Mouse (Mus musculus): ENCODE measurements around the gene Rhox12. TPM values are rescaled to one million over a fixed set of nuclear protein-coding genes. Genes with fewer than 3 reads are reported as not detected.

The Rhox12 gene
- total and polyA plus RNA-seq, 3 experiments = not detected

DNA sequence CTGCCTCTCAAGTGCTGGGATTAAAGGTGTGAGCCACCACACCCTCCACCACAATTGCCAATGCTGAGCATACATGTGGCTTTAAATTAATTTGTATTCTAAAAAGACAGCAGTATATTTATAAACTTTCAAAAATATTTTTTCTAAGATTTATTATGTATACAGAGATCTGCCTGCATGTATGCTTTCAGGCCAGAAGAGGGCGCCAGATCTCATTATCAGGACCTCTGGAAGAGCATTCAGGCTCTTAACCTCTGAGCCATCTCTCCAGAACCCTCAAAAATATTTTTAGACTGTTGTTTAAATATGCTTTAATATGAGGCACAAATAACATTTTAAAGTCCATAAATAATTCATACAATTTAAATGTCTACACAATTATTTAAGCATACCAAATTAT, 49.2 kb downstream of the Rhox12 start (continued):
- TF ChIP-seq JUND (IDR thresholded peaks at IDR 0.05; ENCODE audit: low read depth, low read length) = no peak
- no peak for TF ChIP-seq USF1 (IDR thresholded peaks at IDR 0.05; ENCODE audit: low read depth, low read length)
- TF ChIP-seq POLR2AphosphoS5 (IDR thresholded peaks at IDR 0.05; ENCODE audit: borderline replicate concordance, low read depth, low read length) = no peak
- TF ChIP-seq CTCF (IDR thresholded peaks at IDR 0.05 in 2 of 3, conservative IDR thresholded peaks at IDR 0.05 in 1 of 3; ENCODE audit: control insufficient read depth in 1 of 3, insufficient read depth in 1 of 3, low read depth in 2 of 3, low read length in 3 of 3, poor library complexity in 1 of 3, severe bottlenecking in 1 of 3) = peak; percentile 41 to 52 (median 48)
- no peak for TF ChIP-seq ELF1 (IDR thresholded peaks at IDR 0.05; ENCODE audit: low read depth, low read length)
- TF ChIP-seq GATA1 (IDR thresholded peaks at IDR 0.05; ENCODE audit: low read depth, low read length) = no peak
- TF ChIP-seq MAFK (IDR thresholded peaks at IDR 0.05; ENCODE audit: borderline replicate concordance, low read depth, low read length) = no peak
- TF ChIP-seq E2F4 (IDR thresholded peaks at IDR 0.05; ENCODE audit: borderline replicate concordance, low read depth, low read length) = no peak
- no peak for TF ChIP-seq SIN3A (IDR thresholded peaks at IDR 0.05; ENCODE audit: low read length)
- TF ChIP-seq EP300 (IDR thresholded peaks at IDR 0.05; ENCODE audit: low read depth in 1 of 2, low read length in 2 of 2) = no peak
- peak; percentile 35; the same call in 1 of the 2 replicates for TF ChIP-seq SMC3 (IDR thresholded peaks at IDR 0.05; ENCODE audit: low read depth, low read length)
- no peak for TF ChIP-seq ZNF384 (IDR thresholded peaks at IDR 0.05; ENCODE audit: low read depth, low read length)
- no peak for TF ChIP-seq ZMIZ1 (IDR thresholded peaks at IDR 0.05; ENCODE audit: low read depth, low read length)
- no peak for TF ChIP-seq ETS1 (IDR thresholded peaks at IDR 0.05; ENCODE audit: low read depth, low read length)

Other genes with a start within 250 kb of the Rhox12 start
- not detected in 2 replicates for gene Rhox8, start 232.0 kb downstream of the Rhox12 start, total RNA-seq (2012; rRNA removed)
- not detected for gene Rhox8, start 232.0 kb downstream of the Rhox12 start, polyA plus RNA-seq (2012; ENCODE audit: insufficient read depth in 1 of 2, insufficient read length in 2 of 2, low read depth in 1 of 2, low replicate concordance in 2 of 2, missing spikeins in 1 of 2)
- gene Rhox7b, start 213.7 kb downstream of the Rhox12 start, total RNA-seq (2012; rRNA removed) = not detected in 2 replicates
- not detected for gene Rhox7b, start 213.7 kb downstream of the Rhox12 start, polyA plus RNA-seq (2012; ENCODE audit: insufficient read depth in 1 of 2, insufficient read length in 2 of 2, low read depth in 1 of 2, low replicate concordance in 2 of 2, missing spikeins in 1 of 2)
- not detected in 2 replicates for gene Rhox9, start 209.1 kb downstream of the Rhox12 start, total RNA-seq (2012; rRNA removed)
- not detected for gene Rhox9, start 209.1 kb downstream of the Rhox12 start, polyA plus RNA-seq (2012; ENCODE audit: insufficient read depth in 1 of 2, insufficient read length in 2 of 2, low read depth in 1 of 2, low replicate concordance in 2 of 2, missing spikeins in 1 of 2)
- not detected in 2 replicates for gene Btg1-ps1, start 92.1 kb downstream of the Rhox12 start, total RNA-seq (2012; rRNA removed)
- not detected for gene Btg1-ps1, start 92.1 kb downstream of the Rhox12 start, polyA plus RNA-seq (2012; ENCODE audit: insufficient read depth in 1 of 2, insufficient read length in 2 of 2, low read depth in 1 of 2, low replicate concordance in 2 of 2, missing spikeins in 1 of 2)
- not detected in 2 replicates for gene Btg1-ps2, start 67.8 kb downstream of the Rhox12 start, total RNA-seq (2012; rRNA removed)
- gene Btg1-ps2, start 67.8 kb downstream of the Rhox12 start, polyA plus RNA-seq (2012; ENCODE audit: insufficient read depth in 1 of 2, insufficient read length in 2 of 2, low read depth in 1 of 2, low replicate concordance in 2 of 2, missing spikeins in 1 of 2) = not detected
- gene Rhox10, start 44.4 kb downstream of the Rhox12 start, total RNA-seq (2012; rRNA removed) = not detected in 2 replicates
- not detected for gene Rhox10, start 44.4 kb downstream of the Rhox12 start, polyA plus RNA-seq (2012; ENCODE audit: insufficient read depth in 1 of 2, insufficient read length in 2 of 2, low read depth in 1 of 2, low replicate concordance in 2 of 2, missing spikeins in 1 of 2)
- gene Rhox11, start 25.8 kb downstream of the Rhox12 start, total RNA-seq (2012; rRNA removed) = not detected in 2 replicates
- not detected for gene Rhox11, start 25.8 kb downstream of the Rhox12 start, polyA plus RNA-seq (2012; ENCODE audit: insufficient read depth in 1 of 2, insufficient read length in 2 of 2, low read depth in 1 of 2, low replicate concordance in 2 of 2, missing spikeins in 1 of 2)
- not detected in 2 replicates for gene Rhox13, start 10.3 kb upstream of the Rhox12 start, total RNA-seq (2012; rRNA removed)
- gene Rhox13, start 10.3 kb upstream of the Rhox12 start, polyA plus RNA-seq (2012; ENCODE audit: insufficient read depth in 1 of 2, insufficient read length in 2 of 2, low read depth in 1 of 2, low replicate concordance in 2 of 2, missing spikeins in 1 of 2) = not detected
- gene Zbtb33, start 78.9 kb upstream of the Rhox12 start, total RNA-seq (2012; rRNA removed) = 6.5 and 7.0 TPM in 2 replicates
- 1 to 10 TPM in 1 of 2 experiments, not detected in 1; 6.6 TPM for gene Zbtb33, start 78.9 kb upstream of the Rhox12 start, polyA plus RNA-seq (2012; ENCODE audit: insufficient read depth in 1 of 2, insufficient read length in 2 of 2, low read depth in 1 of 2, low replicate concordance in 2 of 2, missing spikeins in 1 of 2)
- 0.10 and 0.15 TPM in 2 replicates for gene Tmem255a, start 141.5 kb upstream of the Rhox12 start, total RNA-seq (2012; rRNA removed)
- not detected for gene Tmem255a, start 141.5 kb upstream of the Rhox12 start, polyA plus RNA-seq (2012; ENCODE audit: insufficient read depth in 1 of 2, insufficient read length in 2 of 2, low read depth in 1 of 2, low replicate concordance in 2 of 2, missing spikeins in 1 of 2)
- not detected in 2 replicates for gene Atp1b4, start 205.3 kb upstream of the Rhox12 start, total RNA-seq (2012; rRNA removed)
- gene Atp1b4, start 205.3 kb upstream of the Rhox12 start, polyA plus RNA-seq (2012; ENCODE audit: insufficient read depth in 1 of 2, insufficient read length in 2 of 2, low read depth in 1 of 2, low replicate concordance in 2 of 2, missing spikeins in 1 of 2) = not detected

All from MEL (cell line).